Mouse (Mus musculus): Measurements from ENCODE around the gene Setdb1. TPM values are rescaled to one million over a fixed set of nuclear protein-coding genes. Genes with fewer than 3 reads are reported as not detected.

The Setdb1 gene
- polyA plus RNA-seq, 1 experiment from 2014 or later: 29.9 TPM

- Histone ChIP-seq H3K9me3 (no peaks in the 10 kb centered on the region), H3K27me3 (replicated peaks) (no peaks in the 10 kb centered on the region), H3K9ac (no peak overlapping the region), H3K27ac (no peak overlapping the region), H3K4me3 (replicated peaks) (no peak overlapping the region), H3K4me1 (peaks cover 5% of the 10 kb centered on the region; the same call in 1 of the 2 replicates), H3K36me3 (no peaks in the 10 kb centered on the region), H3K4me2 (no peak overlapping the region)
- 65% methylated on average over 5 of the region's 5 CpGs for WGBS
- ATAC-seq (ENCODE audit: insufficient read depth, low FRiP score, low read depth): no peak
Observed at GRCm38 (mm10) chr3:95276428-95276934, 80.5 kb downstream of the Setdb1 start.

- WGBS: 70% methylated on average over 6 of the region's 6 CpGs
- Histone ChIP-seq H3K4me1 (peaks cover 3% of the 10 kb centered on the region; the same call in 1 of the 2 replicates), H3K4me2 (no peak overlapping the region), H3K27ac (no peak overlapping the region), H3K36me3 (no peaks in the 10 kb centered on the region), H3K9ac (no peak overlapping the region), H3K4me3 (replicated peaks) (no peak overlapping the region), H3K9me3 (no peaks in the 10 kb centered on the region), H3K27me3 (replicated peaks) (no peaks in the 10 kb centered on the region)
- no peak for ATAC-seq (ENCODE audit: insufficient read depth, low FRiP score, low read depth)
Observed at GRCm38 (mm10) chr3:95275161-95275560, 81.8 kb downstream of the Setdb1 start.

DNA sequence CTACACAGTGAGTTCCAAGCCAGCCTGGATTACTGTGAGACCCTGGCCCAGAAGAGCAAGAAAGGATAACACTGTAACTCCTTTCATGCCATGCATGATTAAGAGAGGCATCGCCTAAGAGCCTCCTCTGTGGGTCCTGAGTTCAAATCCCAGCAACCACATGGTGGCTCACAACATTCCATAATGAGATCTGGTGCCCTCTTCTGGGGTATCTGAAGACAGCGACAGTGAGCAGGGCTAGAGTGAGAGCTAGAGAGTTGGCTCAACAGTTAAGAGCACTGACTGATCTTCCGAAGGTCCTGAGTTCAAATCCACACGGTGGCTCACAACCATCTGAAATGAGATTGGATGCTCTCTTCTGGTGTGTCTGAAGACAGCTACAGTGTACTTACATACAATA is 82.5 kb downstream of the Setdb1 start:
- no peak overlapping the region for H3K27ac ChIP-seq
- no peak overlapping the region for H3K4me2 ChIP-seq
- ATAC-seq (ENCODE audit: insufficient read depth, low FRiP score, low read depth): no peak
- no peaks in the 10 kb centered on the region for H3K9me3 ChIP-seq
- H3K4me3 ChIP-seq (replicated peaks): no peak overlapping the region
- H3K36me3 ChIP-seq: no peaks in the 10 kb centered on the region
- H3K27me3 ChIP-seq (replicated peaks): no peaks in the 10 kb centered on the region
- H3K9ac ChIP-seq: no peak overlapping the region
- H3K4me1 ChIP-seq: no peaks in the 10 kb centered on the region
- 90% methylated on average over 4 of the region's 4 CpGs for WGBS

Other genes with a start within 250 kb of the Setdb1 start
- gene Vps72, start 246.2 kb downstream of the Setdb1 start, polyA plus RNA-seq (2015; fragmentation: Nextera tagmentation; extraction: Ambion mirVana): 119 and 124 TPM in 2 replicates
- 1.6 and 1.7 TPM in 2 replicates for gene Tmod4, start 232.7 kb downstream of the Setdb1 start, polyA plus RNA-seq (2015; fragmentation: Nextera tagmentation; extraction: Ambion mirVana)
- gene Scnm1, start 223.2 kb downstream of the Setdb1 start, polyA plus RNA-seq (2015; fragmentation: Nextera tagmentation; extraction: Ambion mirVana): 59.1 and 62.7 TPM in 2 replicates
- 11.6 and 11.7 TPM in 2 replicates for gene Lysmd1, start 223.1 kb downstream of the Setdb1 start, polyA plus RNA-seq (2015; fragmentation: Nextera tagmentation; extraction: Ambion mirVana)
- 5.1 and 6.7 TPM in 2 replicates for gene Tnfaip8l2, start 214.8 kb downstream of the Setdb1 start, polyA plus RNA-seq (2015; fragmentation: Nextera tagmentation; extraction: Ambion mirVana)
- 5.9 and 6.9 TPM in 2 replicates for gene Sema6c, start 196.7 kb downstream of the Setdb1 start, polyA plus RNA-seq (2015; fragmentation: Nextera tagmentation; extraction: Ambion mirVana)
- gene Gabpb2, start 139.3 kb downstream of the Setdb1 start, polyA plus RNA-seq (2015; fragmentation: Nextera tagmentation; extraction: Ambion mirVana): 10.7 and 11.4 TPM in 2 replicates
- 83.5 and 96.5 TPM in 2 replicates for gene Cdc42se1, start 128.5 kb downstream of the Setdb1 start, polyA plus RNA-seq (2015; fragmentation: Nextera tagmentation; extraction: Ambion mirVana)
- 18.5 and 18.6 TPM in 2 replicates for gene Mllt11, start 125.0 kb downstream of the Setdb1 start, polyA plus RNA-seq (2015; fragmentation: Nextera tagmentation; extraction: Ambion mirVana)
- 0.35 TPM in 2 replicates for gene Gm128, start 115.6 kb downstream of the Setdb1 start, polyA plus RNA-seq (2015; fragmentation: Nextera tagmentation; extraction: Ambion mirVana)
- gene Bnipl, start 106.0 kb downstream of the Setdb1 start, polyA plus RNA-seq (2015; fragmentation: Nextera tagmentation; extraction: Ambion mirVana): 3.5 and 5.8 TPM in 2 replicates
- 45.8 and 51.2 TPM in 2 replicates for gene Mindy1, start 75.9 kb downstream of the Setdb1 start, polyA plus RNA-seq (2015; fragmentation: Nextera tagmentation; extraction: Ambion mirVana)
- 16.6 and 17.3 TPM in 2 replicates for gene Prune1, start 75.1 kb downstream of the Setdb1 start, polyA plus RNA-seq (2015; fragmentation: Nextera tagmentation; extraction: Ambion mirVana)
- 2.3 and 3.4 TPM in 2 replicates for gene Anxa9, start 50.0 kb downstream of the Setdb1 start, polyA plus RNA-seq (2015; fragmentation: Nextera tagmentation; extraction: Ambion mirVana)
- gene Cers2, start 42.4 kb downstream of the Setdb1 start, polyA plus RNA-seq (2015; fragmentation: Nextera tagmentation; extraction: Ambion mirVana): 138 and 146 TPM in 2 replicates
- gene 4930558C23Rik, start 45.6 kb upstream of the Setdb1 start, polyA plus RNA-seq (2015; fragmentation: Nextera tagmentation; extraction: Ambion mirVana): not detected in 2 replicates
- 38.6 and 42.4 TPM in 2 replicates for gene Arnt, start 77.2 kb upstream of the Setdb1 start, polyA plus RNA-seq (2015; fragmentation: Nextera tagmentation; extraction: Ambion mirVana)
- gene Ctsk, start 142.1 kb upstream of the Setdb1 start, polyA plus RNA-seq (2015; fragmentation: Nextera tagmentation; extraction: Ambion mirVana): 11.7 and 12.2 TPM in 2 replicates
- gene Ctss, start 169.6 kb upstream of the Setdb1 start, polyA plus RNA-seq (2015; fragmentation: Nextera tagmentation; extraction: Ambion mirVana): 32.5 and 33.6 TPM in 2 replicates
- not detected in 2 replicates for gene Hormad1, start 202.5 kb upstream of the Setdb1 start, polyA plus RNA-seq (2015; fragmentation: Nextera tagmentation; extraction: Ambion mirVana)
- 36.5 and 39.0 TPM in 2 replicates for gene Golph3l, start 231.7 kb upstream of the Setdb1 start, polyA plus RNA-seq (2015; fragmentation: Nextera tagmentation; extraction: Ambion mirVana)